Mouse (Mus musculus) heart, adult 11 months (tissue): Measurements from ENCODE around the gene Mill2.
A peak's percentile ranks its signal among the peaks of the same experiment; 100 is the strongest.

Source experiments
- DNase-seq: peaks from one replicate; pipeline ENCODE4 v3.0.0; 2022

The Mill2 gene

DNA sequence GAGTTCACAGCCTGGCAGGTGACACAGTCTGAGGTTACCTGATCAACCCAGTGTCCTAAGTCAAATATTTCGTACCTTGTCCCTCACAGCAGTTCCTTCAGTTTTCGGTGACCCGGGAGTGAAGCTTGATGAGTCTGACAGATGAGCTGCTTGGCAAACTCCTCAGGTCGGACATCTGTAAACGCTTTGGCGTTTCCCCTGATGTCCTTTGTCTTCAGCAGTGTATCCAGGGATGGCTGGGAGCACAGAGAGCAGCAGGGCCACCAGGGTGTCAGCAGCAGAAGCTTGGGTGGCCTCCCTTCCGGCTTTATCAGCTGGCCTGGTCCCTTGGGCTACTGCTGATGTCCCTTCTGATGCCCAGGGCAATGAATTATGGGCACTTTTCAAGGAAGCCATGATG is 38.9 kb downstream of the Mill2 start:
- peak; percentile 93 for DNase-seq

DNA sequence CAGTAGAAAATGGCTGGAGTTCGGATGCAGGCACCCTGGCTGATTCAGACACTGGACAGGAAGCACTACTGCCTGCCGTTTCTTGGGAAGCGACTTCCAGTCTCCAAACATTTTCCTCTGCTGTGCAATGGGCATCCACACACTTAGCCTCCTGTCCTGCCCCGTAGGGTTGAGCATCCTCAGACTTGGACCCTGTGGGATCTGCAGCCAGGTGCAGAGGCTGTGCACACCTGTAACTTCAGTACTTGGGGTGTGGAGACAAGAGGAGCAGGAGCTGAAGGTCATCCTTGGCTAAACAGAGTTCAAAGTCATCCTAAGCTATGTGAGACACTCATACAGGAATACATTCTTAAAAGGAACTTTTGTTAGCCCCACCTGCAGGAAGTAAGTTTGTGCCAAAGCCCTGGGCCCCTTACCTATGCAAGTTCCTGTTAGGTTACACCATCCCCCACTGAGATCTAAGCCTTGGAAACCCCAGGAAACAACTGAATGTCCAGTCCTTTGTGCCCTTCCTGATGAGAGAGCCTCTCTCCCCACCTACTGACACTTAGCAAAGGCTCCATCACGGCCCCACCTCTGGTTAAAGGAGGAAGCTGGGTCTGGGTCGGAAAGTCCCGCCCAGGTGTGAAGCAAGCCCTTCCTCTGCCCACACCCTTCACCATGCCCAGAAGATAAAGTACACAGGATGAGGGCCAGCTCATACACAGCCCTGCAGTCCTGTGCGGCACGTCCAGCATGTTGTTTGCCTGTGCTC is 44.4 kb downstream of the Mill2 start:
- peak; percentile 93 for DNase-seq

DNA sequence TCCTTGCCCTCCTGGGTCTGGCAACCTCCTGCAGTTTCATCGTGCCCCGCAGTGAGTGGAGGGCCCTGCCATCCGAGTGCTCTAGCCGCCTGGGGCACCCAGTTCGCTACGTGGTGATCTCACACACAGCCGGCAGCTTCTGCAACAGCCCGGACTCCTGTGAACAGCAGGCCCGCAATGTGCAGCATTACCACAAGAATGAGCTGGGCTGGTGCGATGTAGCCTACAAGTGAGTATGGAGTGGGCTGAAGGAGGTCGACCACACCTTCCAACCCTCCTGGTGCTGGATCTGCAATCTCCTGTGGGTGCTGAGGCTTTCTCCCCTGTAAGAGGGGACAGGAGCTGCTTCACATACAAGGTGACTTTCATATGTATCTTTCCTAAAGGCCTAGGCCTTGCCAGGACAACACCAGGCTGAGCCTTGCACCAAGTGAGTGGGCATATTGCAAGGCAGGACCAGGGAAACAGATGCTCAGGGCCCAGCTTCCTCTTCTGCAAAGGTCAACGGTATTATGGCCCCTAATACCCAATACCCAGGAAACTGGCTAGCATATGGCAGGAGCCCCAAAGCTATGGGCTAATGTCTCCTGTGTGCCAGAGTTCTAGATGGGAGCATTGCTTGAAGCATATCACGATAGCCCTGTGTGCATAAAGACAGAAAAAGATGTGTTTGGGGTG is 45.1 kb downstream of the Mill2 start:
- peak; percentile 83 for DNase-seq

DNA sequence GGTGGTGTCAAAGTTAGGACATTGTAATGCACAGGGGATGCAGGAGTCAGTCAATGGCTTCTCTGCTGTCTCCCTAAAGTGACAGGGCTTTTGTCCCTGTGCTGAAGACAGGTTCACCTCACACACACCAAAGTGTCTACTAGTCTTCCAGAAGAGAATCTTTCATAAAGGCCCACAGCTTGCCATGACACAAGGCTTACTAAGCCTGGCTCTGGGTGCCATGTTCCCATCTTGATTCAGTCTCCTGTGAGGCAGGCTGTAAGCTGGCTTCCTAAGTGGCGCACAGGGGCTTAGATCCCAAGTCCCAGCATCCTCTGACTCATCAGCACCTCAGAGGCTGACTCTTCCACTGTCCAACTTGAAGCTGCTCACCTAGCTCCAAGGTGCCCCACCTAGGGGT is 47.2 kb downstream of the Mill2 start:
- peak; percentile 86 for DNase-seq

DNA sequence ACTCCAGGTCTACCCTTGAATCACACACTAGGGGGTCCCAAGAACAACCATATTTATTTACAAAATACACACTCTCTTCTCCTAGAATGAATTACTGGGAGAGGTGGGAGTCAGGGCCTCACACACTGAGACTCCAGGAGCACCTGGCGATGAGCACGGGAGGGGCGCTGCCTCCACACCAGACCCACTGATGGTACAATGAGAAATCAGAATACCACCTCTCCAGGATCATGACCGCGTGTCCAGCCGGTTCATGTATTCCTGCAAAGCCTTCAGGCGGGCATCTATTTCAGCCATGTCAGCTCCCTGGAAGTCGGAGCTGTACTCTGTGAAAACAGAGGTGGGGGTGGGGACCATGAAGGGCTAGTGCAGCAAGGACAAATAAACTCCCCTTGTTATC is 51.1 kb downstream of the Mill2 start:
- DNase-seq = peak; percentile 87

DNA sequence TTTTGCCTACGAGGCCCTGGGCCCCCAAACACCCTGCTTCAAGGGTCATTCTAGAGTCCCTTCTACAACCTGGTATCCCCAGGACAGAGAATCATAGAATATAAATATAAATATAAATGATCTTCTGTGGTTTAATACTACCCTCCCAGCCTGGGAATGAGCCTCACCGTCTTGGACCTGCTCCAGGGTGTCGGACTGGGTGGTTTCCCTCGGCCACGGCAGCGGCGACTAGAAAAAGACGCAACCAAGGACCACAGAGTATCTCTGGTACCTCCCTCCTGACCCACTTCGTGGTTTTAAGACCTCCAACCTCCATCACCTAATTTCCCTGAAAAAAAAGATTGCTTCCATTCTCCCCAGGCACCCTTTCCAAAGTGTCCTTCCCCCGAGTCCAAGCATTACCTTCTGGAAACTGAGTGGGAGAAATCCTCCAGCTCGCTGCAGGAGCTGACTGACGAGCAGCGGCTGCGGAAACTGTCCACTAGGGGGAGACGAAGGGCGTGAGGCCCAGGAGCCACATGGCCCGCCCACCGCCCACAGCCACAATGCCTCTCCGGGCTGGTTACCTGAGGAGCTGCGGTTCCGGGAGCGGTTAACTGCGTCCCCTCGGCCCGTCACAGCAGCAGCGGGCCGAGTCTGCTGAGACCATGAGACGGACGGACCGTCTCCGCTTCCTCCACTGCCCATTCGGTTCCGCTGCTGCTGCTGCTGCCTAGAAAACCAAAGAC is 52.3 kb downstream of the Mill2 start:
- peak; percentile 97 for DNase-seq

DNA sequence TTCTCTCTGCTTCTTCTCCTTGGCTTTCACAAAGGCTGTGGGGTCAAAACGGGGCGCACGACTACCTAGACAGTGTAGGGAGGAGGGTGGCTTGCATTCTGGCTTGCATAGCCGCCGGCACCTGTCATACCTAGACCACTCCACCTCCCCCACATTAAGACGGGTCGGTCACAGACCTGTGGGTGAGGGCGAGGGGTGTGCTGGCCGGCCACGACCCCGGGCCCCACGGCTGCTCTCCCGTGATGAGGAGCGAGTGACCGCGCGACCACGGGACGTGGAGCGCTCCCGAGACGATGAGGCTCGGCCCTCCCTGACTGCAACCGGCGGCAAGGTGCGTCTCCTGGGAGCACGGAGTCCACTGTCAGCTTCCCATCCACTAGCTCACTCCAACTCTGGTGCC is 53.2 kb downstream of the Mill2 start:
- no peak for DNase-seq

DNA sequence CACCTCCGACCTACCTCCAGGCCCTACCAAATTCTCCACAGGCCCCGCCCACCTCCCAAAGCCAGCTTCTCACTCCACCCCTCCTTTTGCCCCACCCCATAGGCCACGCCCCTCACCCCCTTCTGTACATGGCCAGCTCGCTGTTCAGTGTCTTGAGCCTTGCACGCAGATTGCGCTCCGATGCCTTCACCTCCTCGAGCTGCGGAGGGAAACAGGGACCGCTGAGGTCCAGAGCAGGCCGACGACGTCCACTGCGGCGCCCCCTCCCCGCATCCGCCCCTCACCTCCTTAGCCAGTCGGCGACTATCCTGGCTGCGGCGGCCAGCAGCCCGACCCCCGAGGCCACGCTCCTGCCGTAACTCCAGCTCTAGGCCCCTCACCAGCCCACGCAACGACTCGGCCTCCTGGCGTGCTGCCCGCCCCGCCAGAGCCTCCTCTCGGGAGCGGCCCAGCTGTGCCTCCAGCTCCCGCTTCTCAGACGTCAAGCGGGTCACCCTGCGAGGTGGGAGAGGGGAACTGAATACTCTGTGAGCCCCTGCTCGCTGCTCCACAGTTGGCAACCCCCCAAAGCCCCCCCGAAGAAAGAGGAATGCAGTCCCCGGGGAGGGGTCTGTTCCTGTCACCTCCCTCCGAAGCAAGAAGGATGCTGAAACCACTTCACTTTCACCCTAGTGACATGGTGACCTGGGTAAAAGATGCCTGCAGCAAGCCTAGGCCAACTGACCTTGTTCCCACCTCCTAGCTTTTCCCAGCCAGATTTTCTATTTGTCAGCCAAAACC is 54.1 kb downstream of the Mill2 start:
- peak; percentile 96 for DNase-seq

DNA sequence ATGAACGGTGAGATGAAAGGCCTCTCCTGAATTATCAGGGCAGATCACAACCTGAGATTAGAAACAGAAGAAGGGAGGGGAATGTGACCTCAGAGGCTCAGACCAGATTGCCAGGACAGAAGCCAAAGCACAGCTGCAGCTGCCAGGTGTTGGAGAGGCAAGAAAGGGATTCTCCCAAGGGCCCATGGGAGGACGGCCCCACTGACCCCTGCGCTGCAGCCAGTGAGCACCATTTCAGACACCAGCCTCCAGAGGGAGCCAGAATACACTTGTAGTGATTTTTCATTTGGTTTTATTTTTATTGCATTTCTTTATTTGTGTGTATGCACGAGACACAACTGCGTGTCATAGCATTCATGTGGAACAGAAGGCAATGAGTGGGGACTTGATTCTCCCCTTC is 56.8 kb downstream of the Mill2 start:
- peak; percentile 91 for DNase-seq

DNA sequence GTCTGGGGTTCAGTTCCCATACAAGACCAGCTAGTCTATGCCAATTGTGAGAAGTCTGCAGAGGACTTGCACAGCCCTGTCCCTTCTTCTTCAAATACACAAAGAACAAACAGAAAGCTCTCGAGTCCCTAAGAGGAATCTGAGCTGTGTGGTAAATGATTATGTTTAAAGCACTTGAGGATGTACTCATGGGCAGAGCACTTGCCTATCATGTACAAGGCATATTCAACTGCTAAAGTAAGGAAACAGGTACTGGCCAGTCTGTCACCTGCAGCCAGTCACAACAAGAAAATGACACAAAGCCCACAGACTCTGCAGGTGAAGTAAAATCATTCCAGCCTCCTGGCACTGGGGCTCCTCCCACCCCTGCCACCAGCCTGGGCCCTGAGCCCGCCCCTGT is 60.7 kb downstream of the Mill2 start:
- no peak for DNase-seq

DNA sequence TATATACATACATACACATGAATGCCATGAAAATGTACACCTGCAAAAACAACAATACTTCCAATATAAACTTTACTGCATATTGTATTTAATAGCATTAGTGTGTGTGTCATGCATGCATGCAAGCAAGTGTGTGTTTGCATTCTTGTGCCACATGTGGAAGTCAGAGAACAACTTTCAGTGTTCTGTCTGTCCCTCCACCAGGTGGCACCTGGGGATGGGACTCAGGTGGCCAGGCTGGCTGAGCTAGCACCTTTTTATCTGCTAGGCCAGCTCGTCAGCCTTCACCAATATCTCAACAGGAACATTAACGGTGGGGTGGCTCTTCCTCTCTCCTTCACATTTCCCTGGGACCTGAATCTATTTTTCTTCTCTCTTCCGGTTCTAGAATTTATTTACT is 62.7 kb downstream of the Mill2 start:
- DNase-seq = no peak

DNA sequence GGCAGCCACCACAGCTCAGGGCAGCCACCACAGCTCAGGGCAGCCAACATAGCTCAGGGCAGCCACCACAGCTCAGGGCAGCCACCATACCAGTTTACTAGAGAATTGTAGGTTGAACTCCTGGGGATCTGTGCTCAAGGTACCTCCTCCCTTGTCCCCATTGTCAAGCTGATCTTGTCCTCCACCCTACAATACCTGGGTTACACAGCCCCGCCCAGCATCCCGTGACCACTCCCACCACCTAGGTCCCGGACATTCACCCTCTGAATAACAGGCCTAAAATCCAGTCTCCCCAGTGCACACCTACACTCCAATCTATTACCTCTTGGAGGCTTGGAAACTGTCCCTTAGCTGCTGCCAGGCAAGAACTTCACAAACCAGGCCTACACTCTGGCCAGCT is 65.2 kb downstream of the Mill2 start:
- no peak for DNase-seq

DNA sequence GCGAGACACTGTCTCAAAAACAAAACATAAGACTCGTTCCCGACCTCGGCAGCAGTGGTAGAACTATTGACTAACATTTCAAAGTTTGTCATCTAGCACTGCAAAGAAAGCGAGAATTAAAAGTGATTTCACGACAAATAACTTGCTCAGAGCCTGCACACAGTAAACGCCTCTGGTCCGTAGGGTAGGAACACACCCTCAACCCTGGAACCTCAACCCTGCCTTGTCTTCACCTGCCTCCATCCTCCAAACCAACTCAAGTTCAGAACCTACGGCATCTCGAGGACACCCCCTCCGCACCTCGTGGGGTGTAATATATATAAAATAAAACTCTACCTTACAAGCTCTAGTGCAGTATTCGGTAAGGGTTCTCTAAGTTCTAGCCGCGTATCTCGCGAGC is 70.0 kb downstream of the Mill2 start:
- no peak for DNase-seq

DNA sequence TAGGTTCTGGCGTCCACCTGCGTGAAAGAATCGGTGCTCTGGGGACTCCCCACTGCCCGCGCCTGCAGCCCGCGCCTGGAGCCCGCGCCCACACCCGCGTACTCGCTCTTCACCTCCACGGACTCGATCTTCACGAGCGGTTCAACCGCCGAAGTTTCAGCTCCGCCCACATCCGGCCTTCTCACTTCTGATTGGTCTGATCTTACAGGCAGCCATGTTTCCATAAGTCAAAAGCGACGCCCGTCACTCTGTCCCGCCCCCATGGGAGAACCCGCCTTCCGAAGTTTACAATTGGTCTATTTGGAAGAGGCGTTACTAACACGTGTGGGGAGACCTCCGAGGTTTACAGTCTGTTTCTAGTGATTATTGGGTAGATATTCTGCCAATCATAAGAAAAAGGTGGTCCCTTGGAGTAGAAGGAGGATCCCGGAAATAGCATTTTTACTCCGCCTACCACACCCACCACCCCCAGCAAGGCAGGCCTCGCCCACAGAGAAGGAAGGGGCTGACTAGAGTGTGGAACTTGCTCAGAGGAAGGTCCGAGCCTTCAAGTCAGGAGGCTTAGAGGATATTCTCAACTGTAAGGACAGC is 70.6 kb downstream of the Mill2 start, which contains the start of gene Ccdc61:
Gene Ccdc61, minus strand, starts transcription at position 175 of the 591 bp plus-strand sequence.
- DNase-seq = peak; percentile 100
